Mouse (Mus musculus) lung, postnatal 0 days (tissue): Measurements from ENCODE around the gene Lamtor3.

ENCODE experiments used
- CTCF ChIP-seq: IDR thresholded peaks from 2 replicates; pipeline ENCODE4 v1.5.1; 2016; ENCODE audit warnings: antibody characterized with exemption, mild to moderate bottlenecking
- EP300 ChIP-seq: IDR thresholded peaks from 2 replicates; pipeline ENCODE4 v1.6.1; 2016; ENCODE audit warnings: antibody characterized with exemption, mild to moderate bottlenecking, control low read depth

DNA sequence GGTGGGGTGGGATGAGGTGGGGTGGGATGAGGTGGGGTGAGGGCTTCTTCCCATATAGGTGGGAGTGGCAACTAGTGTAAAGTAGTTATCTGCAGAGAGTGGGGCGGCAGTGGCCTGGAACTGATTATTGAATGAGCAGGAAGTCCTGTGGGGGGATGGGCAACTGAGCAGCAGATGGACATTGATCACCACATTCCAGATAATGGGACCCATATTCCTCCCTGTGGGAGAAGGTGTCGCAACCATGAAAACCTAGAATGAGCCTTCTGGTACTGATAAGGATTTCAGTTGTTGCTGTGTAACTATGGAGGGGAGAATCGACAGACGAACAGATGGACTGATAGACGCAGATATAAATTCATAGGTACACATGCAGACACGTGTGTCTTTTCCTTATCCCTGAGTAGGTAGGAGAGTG lies 25.4 kb downstream of the Lamtor3 start:
- TF ChIP-seq CTCF (no peak), EP300 (no peak)
